Mouse (Mus musculus) A20 (cell line): ENCODE measurements around the gene Leng8.

Source experiments
- DNase-seq: peaks from one replicate; pipeline ENCODE4 v3.0.0-alpha.2; 2011; ENCODE audit warnings: low read depth, low spot score

The Leng8 gene

DNA sequence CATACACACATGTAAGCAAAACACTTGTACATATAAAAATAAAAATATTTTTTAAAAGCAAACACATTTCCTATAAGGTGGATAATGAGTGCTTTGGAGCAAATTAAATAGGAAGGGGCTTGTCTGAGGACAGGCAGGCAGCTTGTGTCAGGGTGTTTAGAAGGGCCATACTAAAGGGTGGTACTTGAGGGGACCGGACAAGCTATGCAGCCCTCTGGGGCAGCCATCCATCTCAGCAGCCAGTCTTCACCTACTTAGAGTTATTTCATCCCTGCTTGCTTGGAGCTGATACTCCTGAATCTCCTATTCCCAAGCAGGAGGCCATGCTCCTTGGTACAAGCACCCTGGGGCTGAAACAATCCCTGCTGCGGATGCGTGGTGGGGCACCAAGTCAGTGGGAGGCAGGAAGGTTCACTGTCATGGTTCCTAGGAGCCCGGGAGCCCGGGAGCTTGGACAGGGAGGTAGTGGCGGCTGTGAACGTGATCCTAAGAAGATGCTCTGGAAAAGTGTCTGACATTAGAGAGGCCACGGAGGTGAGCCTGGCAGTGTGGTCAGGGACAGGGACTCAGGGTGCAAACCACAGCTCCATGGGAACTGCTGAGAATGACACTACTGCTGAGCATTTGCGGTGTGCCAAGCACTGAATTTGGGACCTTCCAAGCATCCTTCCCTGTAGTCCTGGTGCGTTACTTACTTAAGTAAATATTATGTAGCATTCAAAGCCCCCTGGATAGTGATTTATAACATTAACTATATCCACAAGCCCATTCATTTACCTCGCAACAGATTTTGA is 9.7 kb upstream of the Leng8 start:
- no peak for DNase-seq

DNA sequence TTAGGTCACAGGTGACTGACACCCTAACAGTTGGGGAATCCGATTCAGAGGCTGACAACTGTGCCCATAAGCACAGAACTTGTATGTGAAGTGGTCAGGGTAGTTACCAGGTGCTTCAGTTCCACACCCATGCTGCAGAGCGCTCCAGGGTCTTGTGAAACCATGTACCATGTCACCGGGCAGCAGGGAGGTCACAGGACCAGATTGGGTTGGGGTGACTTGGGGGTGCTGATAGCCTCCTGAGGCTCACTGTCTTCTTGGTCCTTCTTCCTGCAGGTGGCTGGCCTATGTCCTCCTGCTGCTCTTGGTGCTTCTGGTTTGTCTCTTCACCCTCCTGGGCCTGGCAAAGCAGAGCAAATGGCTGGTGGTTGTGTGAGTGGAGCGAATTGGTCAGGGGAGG is 8.9 kb upstream of the Leng8 start:
- no peak for DNase-seq

DNA sequence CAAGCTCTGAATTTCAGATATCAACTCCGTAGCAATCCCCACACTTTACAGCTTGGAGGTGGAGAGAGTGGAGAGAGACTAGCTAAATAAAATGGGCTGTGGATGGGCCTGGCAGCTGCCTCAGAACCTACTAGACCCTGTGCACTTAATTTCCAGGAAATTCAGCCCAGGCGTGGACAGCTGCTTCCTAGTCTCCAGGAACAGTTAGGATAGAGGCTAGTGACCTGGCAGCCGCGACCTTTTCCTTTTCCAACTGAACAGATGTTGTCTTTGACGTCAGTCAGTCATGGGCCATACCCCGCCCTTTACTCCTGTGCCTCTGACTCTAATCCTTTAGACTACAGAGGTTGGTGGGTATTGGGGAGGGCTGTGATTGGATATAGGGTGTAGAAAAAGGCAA is 8.0 kb upstream of the Leng8 start:
- DNase-seq, result no peak

DNA sequence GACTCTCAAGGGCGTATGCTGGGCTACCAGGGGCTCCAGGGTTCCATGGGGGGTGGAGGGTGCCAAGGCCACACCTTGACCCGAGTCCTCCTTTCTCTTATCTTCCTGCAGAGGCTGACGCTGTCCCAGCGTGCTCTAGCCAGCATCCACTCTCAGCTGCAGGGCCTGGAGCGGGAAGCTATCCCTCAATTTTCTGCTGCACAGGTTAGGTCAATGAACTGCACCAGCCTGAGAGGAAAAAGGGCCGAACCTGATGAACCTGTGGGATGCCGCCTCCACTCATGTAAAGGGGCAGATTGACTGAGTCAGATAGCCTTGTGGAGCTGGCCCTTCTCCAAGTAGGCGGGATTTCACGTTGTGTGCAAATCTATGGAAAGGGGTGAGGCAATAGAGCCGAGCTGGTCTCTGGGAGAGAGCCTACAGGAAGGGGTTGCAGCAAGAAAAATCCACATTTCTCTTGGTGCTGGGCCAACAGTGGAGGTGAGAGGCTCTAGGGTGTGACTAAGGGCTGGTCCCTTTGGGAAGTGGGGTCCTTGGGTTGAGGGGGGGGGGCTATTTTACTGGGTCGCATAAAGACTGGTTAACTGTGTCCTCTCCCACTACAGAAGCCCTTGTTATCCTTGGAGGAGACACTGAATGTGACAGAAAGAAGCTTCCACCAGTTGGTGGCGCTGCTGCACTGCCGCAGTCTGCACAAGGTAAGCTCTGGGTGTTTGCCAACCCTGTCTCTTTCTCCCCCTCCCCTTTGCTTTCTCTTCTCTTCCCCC is 6.0 kb upstream of the Leng8 start:
- DNase-seq, result peak; percentile 80

DNA sequence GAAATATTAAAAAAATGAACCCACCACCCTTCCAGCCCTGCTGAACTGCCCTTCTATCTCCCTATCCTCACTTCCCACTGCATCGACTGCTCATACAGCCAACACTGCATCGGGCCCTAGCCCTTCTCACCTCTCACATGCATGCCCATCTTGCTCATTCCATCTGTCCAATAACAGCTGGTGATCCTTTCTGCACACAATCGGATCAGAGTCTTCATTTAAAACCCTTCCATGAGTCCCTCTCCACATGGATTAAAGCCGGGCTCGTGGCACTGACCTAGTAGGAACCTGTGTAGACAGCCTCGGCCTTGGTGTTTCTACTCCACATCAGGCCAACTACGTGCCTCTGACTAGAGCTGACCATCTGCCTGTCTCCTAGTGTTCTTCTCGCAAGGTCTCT is 4.9 kb upstream of the Leng8 start:
- no peak for DNase-seq

- DNase-seq, result no peak
These were observed 4.3 kb upstream of the Leng8 start for GRCm38 (mm10) chr7:4132581-4132980.

GRCm38 (mm10) chr7:4132998-4133397 is 3.8 kb upstream of the Leng8 start:
- DNase-seq, result no peak

DNA sequence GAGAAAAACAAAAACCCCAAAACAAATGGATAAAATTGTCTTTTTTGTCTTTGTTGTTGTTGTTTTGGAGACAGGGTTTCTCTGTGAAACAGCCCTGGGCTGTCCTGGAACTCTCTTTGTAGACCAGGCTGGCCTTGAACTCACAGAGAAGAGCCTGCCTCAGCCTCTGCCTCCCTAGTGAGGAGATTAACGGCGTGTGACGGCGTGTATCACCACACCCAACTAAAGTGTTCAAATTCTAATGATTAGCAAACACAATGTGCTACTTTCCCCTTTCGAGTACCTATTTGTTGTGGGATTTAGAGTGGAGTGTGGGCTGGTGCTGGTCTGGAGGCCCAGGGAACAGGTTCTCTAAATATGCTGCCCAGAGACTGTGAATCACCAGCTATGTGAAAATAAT is 1.9 kb upstream of the Leng8 start:
- no peak for DNase-seq

DNA sequence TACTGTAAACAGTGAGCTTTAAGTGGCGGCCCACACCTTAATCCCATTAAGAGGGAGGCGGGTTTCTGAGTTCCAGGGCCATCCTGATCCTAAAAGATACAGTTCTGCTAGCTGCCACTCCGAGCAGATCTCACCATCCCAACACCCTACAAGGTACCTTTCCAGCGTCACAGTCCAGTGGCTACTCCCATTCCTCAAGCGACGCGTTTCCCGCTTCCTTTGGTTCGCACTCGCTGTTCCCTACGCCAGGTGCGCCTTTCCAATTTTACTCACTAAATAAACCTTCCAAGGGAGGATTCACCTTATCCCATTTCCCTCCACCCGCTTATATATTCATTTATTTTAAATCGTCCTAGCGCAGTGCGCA is 452 bp upstream of the Leng8 start:
- no peak for DNase-seq

DNA sequence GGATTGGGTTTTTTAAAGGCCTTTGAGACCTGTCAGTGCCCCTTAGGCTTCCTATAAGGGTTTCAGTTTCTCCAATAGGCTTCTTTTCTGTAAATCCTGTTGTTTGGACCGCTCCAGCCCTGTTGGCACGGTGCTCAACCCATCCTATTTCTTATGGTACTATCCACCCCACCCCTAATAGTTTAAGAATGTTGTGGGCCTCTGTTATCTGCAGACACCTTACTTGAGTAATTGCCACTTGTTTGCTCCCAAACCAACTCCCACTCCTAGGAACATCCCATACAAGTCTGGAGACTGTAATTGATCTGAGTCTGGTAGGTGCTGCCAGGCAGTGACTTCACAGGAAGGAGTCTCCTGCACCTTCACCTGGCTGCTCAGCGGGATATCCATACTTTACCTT is 907 bp downstream of the Leng8 start:
- DNase-seq, result no peak

GRCm38 (mm10) chr7:4138181-4138580 is 1.3 kb downstream of the Leng8 start:
- no peak for DNase-seq

DNA sequence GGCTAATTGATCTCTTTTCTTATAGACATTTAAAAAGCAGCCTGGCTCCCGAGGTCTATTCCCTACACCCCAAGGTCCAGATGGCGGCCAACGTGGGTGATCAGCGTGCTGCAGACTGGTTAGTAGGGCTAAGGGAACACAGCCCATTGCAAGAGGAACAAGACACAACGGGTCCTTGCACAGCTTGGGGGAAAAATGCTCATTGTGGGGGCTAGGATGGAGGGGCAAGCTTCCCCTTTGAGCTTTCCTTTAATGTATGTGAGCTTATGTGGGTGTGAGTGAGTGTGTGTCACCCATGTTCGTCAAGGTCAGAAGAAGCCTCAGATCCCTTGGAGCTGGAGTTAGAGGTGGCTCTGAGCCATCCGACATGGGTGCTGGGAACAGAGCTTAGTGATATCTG is 1.8 kb downstream of the Leng8 start:
- no peak for DNase-seq

GRCm38 (mm10) chr7:4139391-4139790 is 2.6 kb downstream of the Leng8 start:
- DNase-seq, result no peak

GRCm38 (mm10) chr7:4141648-4142325 is 4.9 kb downstream of the Leng8 start:
- DNase-seq, result no peak

- DNase-seq, result no peak
These were observed 6.1 kb downstream of the Leng8 start for GRCm38 (mm10) chr7:4142796-4143445.

DNA sequence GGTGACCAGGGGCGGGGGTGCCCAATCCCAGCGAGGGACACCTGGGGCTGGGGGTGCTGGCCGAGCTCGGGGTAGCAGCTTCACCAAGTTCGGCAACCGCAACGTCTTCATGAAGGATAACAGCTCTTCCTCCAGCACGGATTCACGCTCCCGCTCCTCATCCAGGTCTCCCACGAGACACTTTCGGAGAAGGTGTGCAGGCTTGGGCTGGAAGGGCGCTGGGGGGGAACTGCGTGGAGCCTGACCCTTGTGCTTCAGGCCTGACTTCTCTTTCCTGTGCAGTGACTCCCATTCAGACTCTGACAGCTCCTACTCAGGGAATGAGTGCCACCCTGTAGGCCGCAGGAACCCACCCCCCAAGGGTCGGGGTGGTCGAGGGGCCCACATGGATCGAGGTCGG is 6.7 kb downstream of the Leng8 start:
- DNase-seq, result no peak

DNA sequence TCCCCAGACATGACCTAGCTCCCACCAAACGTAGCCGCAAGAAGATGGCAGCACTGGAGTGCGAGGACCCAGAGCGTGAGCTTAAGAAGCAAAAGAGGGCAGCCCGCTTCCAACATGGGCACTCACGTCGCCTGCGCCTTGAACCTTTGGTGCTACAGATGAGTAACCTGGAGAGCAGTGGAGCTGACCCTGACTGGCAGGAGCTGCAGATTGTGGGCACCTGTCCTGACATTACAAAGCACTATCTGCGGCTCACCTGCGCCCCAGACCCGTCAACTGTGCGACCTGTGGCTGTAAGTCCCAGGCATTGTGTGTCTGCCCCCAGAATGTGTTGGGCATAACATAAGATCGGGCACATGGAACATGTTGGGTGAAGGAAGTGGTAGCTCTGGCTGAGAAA is 7.2 kb downstream of the Leng8 start:
- no peak for DNase-seq

DNA sequence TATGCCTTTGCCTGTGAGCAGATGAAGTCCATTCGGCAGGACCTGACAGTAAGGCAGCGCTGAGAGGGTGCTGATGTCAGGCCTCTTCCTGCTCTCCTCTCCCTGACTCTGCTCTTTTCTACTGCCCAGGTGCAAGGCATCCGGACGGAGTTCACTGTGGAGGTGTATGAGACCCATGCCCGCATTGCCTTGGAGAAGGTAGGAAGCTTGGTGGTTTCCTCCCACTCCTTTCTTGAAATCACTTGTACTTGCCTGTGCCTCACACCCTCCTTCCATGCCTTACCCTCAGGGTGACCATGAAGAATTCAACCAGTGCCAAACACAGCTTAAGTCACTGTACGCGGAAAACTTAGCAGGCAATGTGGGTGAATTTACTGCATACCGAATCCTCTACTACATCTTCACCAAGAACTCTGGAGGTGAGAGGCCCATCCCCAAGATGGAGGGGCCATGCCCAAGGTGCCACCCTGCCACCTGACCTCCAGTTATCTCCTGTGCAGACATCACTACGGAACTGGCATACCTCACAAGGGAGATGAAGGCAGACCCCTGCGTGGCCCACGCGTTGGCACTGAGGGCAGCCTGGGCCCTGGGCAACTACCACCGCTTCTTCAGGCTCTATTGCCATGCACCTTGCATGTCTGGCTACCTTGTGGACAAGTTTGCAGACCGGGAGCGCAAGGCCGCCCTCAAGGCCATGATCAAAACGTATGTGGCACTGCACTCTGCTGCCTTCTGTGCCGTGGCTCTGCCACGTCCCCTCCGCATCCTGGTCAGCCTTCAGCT is 8.1 kb downstream of the Leng8 start:
- no peak for DNase-seq

DNA sequence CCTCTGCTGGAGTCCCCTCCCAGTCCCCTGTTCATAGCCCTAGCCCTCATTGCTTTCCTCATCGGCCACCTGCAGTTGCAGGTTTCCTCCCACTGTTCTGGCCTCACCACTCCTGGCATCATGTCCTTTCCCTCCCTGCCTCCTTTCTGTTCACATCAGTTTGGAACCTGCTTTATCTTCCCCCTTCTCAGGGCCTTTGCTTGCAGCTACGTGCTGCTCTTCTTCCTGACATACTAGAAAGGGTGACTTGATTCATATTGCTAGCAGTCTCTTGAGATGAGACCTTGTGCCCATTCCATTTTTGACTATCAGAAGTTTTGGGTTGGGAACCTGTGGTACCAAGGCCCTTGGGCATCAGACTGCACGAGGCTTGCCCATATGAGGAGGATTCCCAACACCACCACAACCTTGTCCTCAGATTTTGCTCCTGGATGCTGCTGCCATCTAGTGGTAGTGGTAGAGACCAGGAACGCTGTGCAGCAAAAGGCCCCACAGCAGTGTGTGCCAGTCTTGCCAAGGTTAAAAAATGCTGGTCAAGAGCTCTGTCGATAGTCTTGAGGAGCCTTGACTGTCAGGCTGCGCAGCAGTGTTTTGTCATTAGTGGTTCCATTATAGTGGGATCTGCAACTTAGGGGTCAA is 8.8 kb downstream of the Leng8 start:
- peak; percentile 61 for DNase-seq

GRCm38 (mm10) chr7:4146241-4147180 is 9.7 kb downstream of the Leng8 start:
- DNase-seq, result no peak
